Mouse (Mus musculus): ENCODE results near the gene Nfe2. TPM values are rescaled to one million over a fixed set of nuclear protein-coding genes. Genes with fewer than 3 reads are reported as not detected.

Gene Nfe2
- total RNA-seq, 4 experiments from 2014 or later, result 0.31 to 2.6 (median 0.88) TPM

DNA sequence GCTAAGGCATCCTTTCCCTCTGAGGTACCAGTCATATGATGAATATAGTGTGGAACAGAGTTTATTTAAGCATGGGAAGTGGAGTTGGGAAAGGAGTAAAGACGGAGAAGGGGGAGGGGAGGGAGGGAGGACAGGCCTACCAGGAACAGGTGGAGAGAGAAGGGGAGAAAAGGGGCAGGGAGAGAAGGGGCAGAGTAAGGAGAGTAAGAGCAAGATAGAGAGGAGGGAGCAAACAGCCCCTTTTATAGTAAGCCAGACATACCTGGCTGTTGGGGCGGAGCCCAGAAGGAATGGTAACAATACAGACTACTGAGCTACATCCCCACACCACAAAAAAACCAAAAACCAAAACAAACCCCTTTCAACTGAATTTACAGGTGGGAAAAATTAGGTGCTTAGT is 42.2 kb downstream of the Nfe2 start:
- DNase-seq (ENCODE audit: low spot score), result no peak

DNA sequence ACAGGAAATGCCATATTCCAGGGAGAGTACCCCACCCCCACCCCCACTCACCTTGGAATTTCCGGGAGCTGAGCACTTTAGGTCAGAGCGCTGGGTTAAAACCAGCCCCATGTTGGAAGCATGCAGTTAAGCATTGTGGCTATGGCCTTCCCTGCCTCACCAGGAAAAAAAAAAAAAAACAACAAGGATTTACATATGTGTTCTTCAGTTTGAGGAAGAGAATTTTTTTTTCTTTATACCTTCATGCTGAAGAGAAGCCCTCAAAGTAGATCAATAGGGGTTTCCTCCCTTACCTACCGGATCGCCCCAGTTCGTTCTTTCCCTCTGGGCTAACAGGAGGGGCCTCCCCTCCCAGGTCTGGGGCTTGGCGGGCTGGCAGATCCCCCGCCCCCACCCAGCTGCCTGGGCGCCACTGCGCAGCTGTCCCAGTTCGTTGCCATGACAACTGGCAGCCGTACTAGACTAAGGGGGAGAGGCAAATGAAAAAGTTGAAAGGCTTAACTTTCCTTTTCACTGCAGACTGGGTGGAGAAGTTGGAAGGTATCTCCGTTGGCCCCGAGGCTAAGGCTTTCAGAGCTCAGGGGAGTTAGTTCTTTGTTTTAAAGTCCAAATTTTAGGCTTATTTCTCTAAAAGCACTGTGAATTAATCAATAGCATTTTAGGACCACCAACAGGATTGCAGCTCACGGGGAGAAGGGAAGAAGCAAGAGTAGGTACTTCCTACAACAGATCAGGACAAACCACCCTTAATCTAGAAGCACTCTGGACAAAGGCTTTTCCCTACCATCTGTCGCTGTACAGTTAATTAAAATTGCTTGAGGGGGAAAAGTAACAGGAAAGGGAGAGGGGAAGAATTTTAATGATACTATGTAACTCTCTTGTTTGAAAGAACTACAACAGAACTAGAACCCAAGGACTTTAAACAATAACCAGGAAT is 43.0 kb downstream of the Nfe2 start:
- DNase-seq (ENCODE audit: low spot score), result peak; percentile 82

DNA sequence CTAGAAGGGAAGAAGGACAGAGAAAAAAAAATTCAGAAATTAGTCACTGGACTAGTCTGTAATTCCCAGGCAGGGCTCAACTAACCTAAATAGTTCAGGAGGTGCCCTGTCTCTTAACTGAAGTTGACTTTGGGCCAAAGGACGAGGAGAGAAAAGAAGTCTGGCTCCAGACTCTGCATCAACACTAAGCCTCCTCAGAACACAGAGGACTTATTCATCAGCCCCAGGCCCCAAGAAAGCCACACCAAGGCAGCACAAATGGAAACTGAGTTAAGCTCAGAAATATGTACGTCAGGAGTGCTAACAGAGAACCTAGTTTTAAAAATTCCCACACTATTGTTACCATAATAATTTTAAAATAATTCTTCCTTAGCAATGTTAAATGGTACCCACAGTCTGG is 44.1 kb downstream of the Nfe2 start:
- no peak for DNase-seq (ENCODE audit: low spot score)

DNA sequence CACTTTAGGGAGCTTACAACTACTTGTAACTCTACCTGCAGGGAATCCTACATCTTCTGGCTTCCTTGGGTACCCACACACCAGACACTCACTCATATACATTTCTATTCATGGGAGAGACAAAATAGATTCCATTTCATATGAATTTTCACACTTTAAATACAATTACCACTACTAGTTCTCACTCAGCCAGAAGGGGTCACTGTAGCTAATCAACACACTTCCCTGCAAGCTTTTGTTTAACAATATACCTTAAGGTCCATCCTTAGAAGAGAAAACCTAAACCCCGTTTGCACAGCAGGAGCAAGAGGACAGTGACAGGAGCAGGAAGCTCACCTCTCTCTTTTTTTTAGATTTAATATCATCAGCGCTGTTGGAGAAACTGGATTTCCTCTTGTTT is 53.0 kb downstream of the Nfe2 start:
- DNase-seq (ENCODE audit: low spot score), result no peak

DNA sequence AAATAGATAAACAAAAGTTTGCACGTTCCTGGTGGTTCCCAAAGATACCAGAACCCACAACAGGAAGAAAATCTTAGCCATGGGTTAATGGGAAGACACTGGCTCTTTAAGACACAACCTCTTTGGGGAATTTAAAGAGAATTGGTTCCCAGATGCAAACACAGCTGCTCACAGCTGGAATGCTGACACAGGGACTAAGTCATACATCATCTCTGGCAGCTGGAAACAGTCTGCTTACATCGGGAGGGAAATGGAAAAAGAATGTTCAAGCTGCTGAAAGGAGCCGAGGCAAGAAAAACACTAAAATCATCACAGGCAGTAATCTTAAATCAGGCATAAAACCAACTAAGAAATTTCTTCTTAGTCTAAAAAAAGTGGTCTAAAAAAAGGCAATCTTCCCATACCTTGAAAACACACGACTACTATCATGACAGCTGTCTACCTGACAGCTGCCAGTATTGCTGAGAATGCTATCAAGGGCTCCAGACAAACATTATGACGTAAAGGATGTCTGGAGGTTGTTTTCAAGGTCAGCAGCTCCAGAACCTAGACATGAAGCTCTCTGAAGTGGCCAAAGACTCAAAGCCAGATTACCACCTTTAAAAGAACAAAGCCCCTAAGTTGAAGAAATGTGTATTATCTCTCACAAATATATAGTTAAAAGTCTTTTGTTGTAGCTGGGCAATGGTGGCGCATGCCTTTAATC is 56.0 kb downstream of the Nfe2 start:
- DNase-seq (ENCODE audit: low spot score), result peak; percentile 79

Small RNAs within 50 kb of the gene (microRNA-seq; reads per million reads assigned to microRNA genes)
- gene Mir148b, result 86.8 reads per million, percentile 57 among the genes with 10 or more reads in this experiment

Other genes starting within 250 kb of the Nfe2 start
- not detected for gene Hoxc4, start 239.5 kb downstream of the Nfe2 start, total RNA-seq (2022)
- 10 to 100 TPM; 10.4 to 16.8 (median 15.2) TPM for gene Smug1, start 91.3 kb downstream of the Nfe2 start, total RNA-seq (2022)
- 10 to 100 TPM; 52.4 to 59.1 (median 57.0) TPM for gene Cbx5, start 18.6 kb downstream of the Nfe2 start, total RNA-seq (2022)
- gene Hnrnpa1, start 18.0 kb downstream of the Nfe2 start, total RNA-seq (2022), result 100 to 1,000 TPM; 134 to 164 (median 150) TPM
- 10 to 100 TPM; 48.9 to 55.0 (median 49.4) TPM for gene Copz1, start 14.3 kb upstream of the Nfe2 start, total RNA-seq (2022)
- not detected for gene Gpr84, start 52.2 kb upstream of the Nfe2 start, total RNA-seq (2022)
- gene Zfp385a, start 81.7 kb upstream of the Nfe2 start, total RNA-seq (2022), result 1 to 10 TPM; 6.7 to 9.5 (median 8.8) TPM
- gene Itga5, start 108.4 kb upstream of the Nfe2 start, total RNA-seq (2022), result 10 to 100 TPM; 27.8 to 40.2 (median 33.7) TPM
- gene Gtsf1, start 172.1 kb upstream of the Nfe2 start, total RNA-seq (2022), result under 1 TPM in 2 of 4 experiments, not detected in 2; 0.37 to 0.54 TPM
- gene Gtsf2, start 190.1 kb upstream of the Nfe2 start, total RNA-seq (2022), result not detected
- 1 to 10 TPM; 2.6 to 5.4 (median 3.1) TPM for gene Nckap1l, start 195.4 kb upstream of the Nfe2 start, total RNA-seq (2022)
- 1 to 10 TPM in 3 of 4 experiments, under 1 TPM in 1; 0.79 to 2.5 (median 1.2) TPM for gene Pde1b, start 244.6 kb upstream of the Nfe2 start, total RNA-seq (2022)

Measured in heart, adult 8-10 months (tissue).